Mouse (Mus musculus) myocyte (in vitro differentiated cells): ENCODE results near the gene Twnk.

Experiments used
- CEBPB ChIP-seq: IDR thresholded peaks from 2 replicates; pipeline ENCODE4 v1.6.1; 2011; ENCODE audit warnings: mild to moderate bottlenecking, moderate library complexity; ENCODE audit not compliant: poor library complexity, insufficient read depth, severe bottlenecking
- E2F4 ChIP-seq: IDR thresholded peaks from one replicate; pipeline ENCODE4 v1.6.1; 2011; ENCODE audit warnings: mild to moderate bottlenecking, control low read depth, moderate library complexity; ENCODE audit not compliant: insufficient read depth
- MAX ChIP-seq: IDR thresholded peaks from one replicate; pipeline ENCODE4 v1.6.1; 2011; ENCODE audit warnings: low read depth, mild to moderate bottlenecking, control low read depth
- MYOD1 ChIP-seq, 3 experiments: IDR thresholded peaks; one replicate each; pipeline ENCODE4 v1.6.1; 2011; ENCODE audit warnings: control low read depth in 2 of 3, low read depth in 2 of 3, mild to moderate bottlenecking in 2 of 3, moderate library complexity in 1 of 3; ENCODE audit not compliant: insufficient read length in 2 of 3, control insufficient read depth in 1 of 3
- POLR2A ChIP-seq: IDR thresholded peaks from one replicate; pipeline ENCODE4 v1.6.1; 2011; ENCODE audit warnings: low read depth, mild to moderate bottlenecking, control low read depth, moderate library complexity; ENCODE audit not compliant: insufficient read length
- POLR2AphosphoS2 ChIP-seq: IDR thresholded peaks from one replicate; pipeline ENCODE4 v1.6.1; 2011; ENCODE audit warnings: low read depth, control low read depth; ENCODE audit not compliant: insufficient read length
- TCF12 ChIP-seq: IDR thresholded peaks from one replicate; pipeline ENCODE4 v1.6.1; 2011; ENCODE audit warnings: mild to moderate bottlenecking, control low read depth; ENCODE audit not compliant: poor library complexity, insufficient read depth, severe bottlenecking
- TCF3 ChIP-seq: IDR thresholded peaks from one replicate; pipeline ENCODE4 v1.6.1; 2011; ENCODE audit warnings: low read depth, control low read depth; ENCODE audit not compliant: insufficient read length
- USF1 ChIP-seq: IDR thresholded peaks from one replicate; pipeline ENCODE4 v1.6.1; 2011; ENCODE audit warnings: low read depth, mild to moderate bottlenecking, control low read depth, moderate library complexity

GRCm38 (mm10) chr19:44984420-44984819 is 21.0 kb upstream of the Twnk start:
- no peak for TF ChIP-seq POLR2AphosphoS2
- no peak for TF ChIP-seq TCF12
- TF ChIP-seq MYOD1 (IDR thresholded peaks at IDR 0.05; ENCODE audit: control insufficient read depth in 1 of 3, insufficient read length in 2 of 3, low read depth in 2 of 3): no peak
- no peak for TF ChIP-seq E2F4
- no peak for TF ChIP-seq USF1
- no peak for TF ChIP-seq POLR2A
- no peak for TF ChIP-seq TCF3
- TF ChIP-seq MAX: no peak
- TF ChIP-seq CEBPB: no peak
